Mouse (Mus musculus): ENCODE data around the gene Zfp729b. TPM values are rescaled to one million over a fixed set of nuclear protein-coding genes. Genes with fewer than 3 reads are reported as not detected.

Zfp729b gene
- polyA plus RNA-seq, 1 experiment from 2014 or later = 5.8 TPM

Other genes with a start within 250 kb of the Zfp729b start
- gene Gm28044, start 249.2 kb downstream of the Zfp729b start, polyA plus RNA-seq (2015; fragmentation: Nextera tagmentation; extraction: Ambion mirVana) = not detected in 2 replicates
- 0.57 and 0.65 TPM in 2 replicates for gene Zfp953, start 249.1 kb downstream of the Zfp729b start, polyA plus RNA-seq (2015; fragmentation: Nextera tagmentation; extraction: Ambion mirVana)
- 0.31 TPM in 1 of 2 replicates, not detected in the other for gene Gm28041, start 234.0 kb downstream of the Zfp729b start, polyA plus RNA-seq (2015; fragmentation: Nextera tagmentation; extraction: Ambion mirVana)
- 0.58 and 0.67 TPM in 2 replicates for gene Zfp456, start 233.9 kb downstream of the Zfp729b start, polyA plus RNA-seq (2015; fragmentation: Nextera tagmentation; extraction: Ambion mirVana)
- 3.8 and 4.0 TPM in 2 replicates for gene Zfp429, start 209.9 kb downstream of the Zfp729b start, polyA plus RNA-seq (2015; fragmentation: Nextera tagmentation; extraction: Ambion mirVana)
- 0.77 and 1.7 TPM in 2 replicates for gene Zfp459, start 188.3 kb downstream of the Zfp729b start, polyA plus RNA-seq (2015; fragmentation: Nextera tagmentation; extraction: Ambion mirVana)
- 6.5 TPM in 2 replicates for gene Zfp874a, start 158.1 kb downstream of the Zfp729b start, polyA plus RNA-seq (2015; fragmentation: Nextera tagmentation; extraction: Ambion mirVana)
- 3.0 and 3.1 TPM in 2 replicates for gene Zfp874b, start 125.4 kb downstream of the Zfp729b start, polyA plus RNA-seq (2015; fragmentation: Nextera tagmentation; extraction: Ambion mirVana)
- gene Zfp58, start 109.2 kb downstream of the Zfp729b start, polyA plus RNA-seq (2015; fragmentation: Nextera tagmentation; extraction: Ambion mirVana) = 11.4 and 12.9 TPM in 2 replicates
- gene Gm26965, start 83.6 kb downstream of the Zfp729b start, polyA plus RNA-seq (2015; fragmentation: Nextera tagmentation; extraction: Ambion mirVana) = 0.40 and 0.50 TPM in 2 replicates
- 35.8 and 38.0 TPM in 2 replicates for gene Zfp87, start 83.5 kb downstream of the Zfp729b start, polyA plus RNA-seq (2015; fragmentation: Nextera tagmentation; extraction: Ambion mirVana)
- 16.0 and 16.3 TPM in 2 replicates for gene Zfp748, start 55.9 kb downstream of the Zfp729b start, polyA plus RNA-seq (2015; fragmentation: Nextera tagmentation; extraction: Ambion mirVana)
- 0.50 TPM in 1 of 2 replicates, not detected in the other for gene Gm49345, start 28.1 kb upstream of the Zfp729b start, polyA plus RNA-seq (2015; fragmentation: Nextera tagmentation; extraction: Ambion mirVana)
- gene Zfp729a, start 28.1 kb upstream of the Zfp729b start, polyA plus RNA-seq (2015; fragmentation: Nextera tagmentation; extraction: Ambion mirVana) = 2.9 TPM in 2 replicates
- gene Zfp738, start 77.4 kb upstream of the Zfp729b start, polyA plus RNA-seq (2015; fragmentation: Nextera tagmentation; extraction: Ambion mirVana) = 14.1 and 16.8 TPM in 2 replicates
- gene Zfp65, start 119.5 kb upstream of the Zfp729b start, polyA plus RNA-seq (2015; fragmentation: Nextera tagmentation; extraction: Ambion mirVana) = 9.2 and 9.3 TPM in 2 replicates
- gene Zfp85, start 145.5 kb upstream of the Zfp729b start, polyA plus RNA-seq (2015; fragmentation: Nextera tagmentation; extraction: Ambion mirVana) = 8.5 and 8.9 TPM in 2 replicates
- gene Zfp493, start 170.0 kb upstream of the Zfp729b start, polyA plus RNA-seq (2015; fragmentation: Nextera tagmentation; extraction: Ambion mirVana) = 3.4 and 4.2 TPM in 2 replicates
- gene Zfp273, start 204.0 kb upstream of the Zfp729b start, polyA plus RNA-seq (2015; fragmentation: Nextera tagmentation; extraction: Ambion mirVana) = 13.3 and 15.0 TPM in 2 replicates
- 4.4 and 8.2 TPM in 2 replicates for gene Gm10037, start 221.4 kb upstream of the Zfp729b start, polyA plus RNA-seq (2015; fragmentation: Nextera tagmentation; extraction: Ambion mirVana)